Mouse (Mus musculus): ENCODE data around the gene Ptms.
A peak's percentile ranks its signal among the peaks of the same experiment; 100 is the strongest.

Gene Ptms

GRCm38 (mm10) chr6:124930231-124930630 lies 10.3 kb upstream of the Ptms start:
- no peak for DNase-seq (ENCODE audit: low read depth, low spot score)

GRCm38 (mm10) chr6:124925941-124926340 lies 6.0 kb upstream of the Ptms start:
- DNase-seq (ENCODE audit: low read depth, low spot score): no peak

- DNase-seq (ENCODE audit: low read depth, low spot score): no peak
These were observed 5.4 kb upstream of the Ptms start for GRCm38 (mm10) chr6:124925173-124925793.

- peak; percentile 43 for DNase-seq (ENCODE audit: low read depth, low spot score)
These were observed 1.6 kb upstream of the Ptms start for GRCm38 (mm10) chr6:124921539-124921938.

GRCm38 (mm10) chr6:124920318-124921085 lies 599 bp upstream of the Ptms start:
- peak; percentile 22 for DNase-seq (ENCODE audit: low read depth, low spot score)

GRCm38 (mm10) chr6:124918890-124919627 lies 844 bp downstream of the Ptms start:
- DNase-seq (ENCODE audit: low read depth, low spot score): no peak

- no peak for DNase-seq (ENCODE audit: low read depth, low spot score)
These were observed 1.6 kb downstream of the Ptms start for GRCm38 (mm10) chr6:124918331-124918690.

GRCm38 (mm10) chr6:124917518-124918330 lies 2.2 kb downstream of the Ptms start:
- DNase-seq (ENCODE audit: low read depth, low spot score): peak; percentile 99

GRCm38 (mm10) chr6:124916695-124917517 lies 3.0 kb downstream of the Ptms start:
- peak; percentile 91 for DNase-seq (ENCODE audit: low read depth, low spot score)

- DNase-seq (ENCODE audit: low read depth, low spot score): peak; percentile 85
These were observed 3.8 kb downstream of the Ptms start for GRCm38 (mm10) chr6:124915942-124916694.

- DNase-seq (ENCODE audit: low read depth, low spot score): peak; percentile 59
These were observed 4.6 kb downstream of the Ptms start for GRCm38 (mm10) chr6:124915160-124915941.

- no peak for DNase-seq (ENCODE audit: low read depth, low spot score)
These were observed 5.4 kb downstream of the Ptms start for GRCm38 (mm10) chr6:124914511-124914910.

GRCm38 (mm10) chr6:124913721-124914285 lies 6.1 kb downstream of the Ptms start:
- no peak for DNase-seq (ENCODE audit: low read depth, low spot score)

- peak; percentile 49 for DNase-seq (ENCODE audit: low read depth, low spot score)
These were observed 6.7 kb downstream of the Ptms start for GRCm38 (mm10) chr6:124913214-124913613.

GRCm38 (mm10) chr6:124911533-124912218 lies 8.2 kb downstream of the Ptms start, which contains the start of gene Lag3:
Lag3 (minus strand) TSS chr6:124911705.
- no peak for DNase-seq (ENCODE audit: low read depth, low spot score)

GRCm38 (mm10) chr6:124910032-124910431 lies 9.9 kb downstream of the Ptms start:
- peak; percentile 27 for DNase-seq (ENCODE audit: low read depth, low spot score)

- DNase-seq (ENCODE audit: low read depth, low spot score): no peak
These were observed 12.1 kb downstream of the Ptms start for GRCm38 (mm10) chr6:124907767-124908166.
